Mouse (Mus musculus) right cerebral cortex, postnatal 10 days (tissue): ENCODE data around the gene Gria2.

ENCODE experiments used
- DNase-seq, 2 experiments: peaks; one replicate each; pipeline ENCODE4 v3.0.0; 2021; ENCODE audit warnings: low spot score in 2 of 2

Gene Gria2

GRCm38 (mm10) chr3:80802596-80803081 lies at the start of gene Gria2:
TSS of gene Gria2 (minus strand) at chr3:80802835.
- peak; percentile 96 for DNase-seq

DNA sequence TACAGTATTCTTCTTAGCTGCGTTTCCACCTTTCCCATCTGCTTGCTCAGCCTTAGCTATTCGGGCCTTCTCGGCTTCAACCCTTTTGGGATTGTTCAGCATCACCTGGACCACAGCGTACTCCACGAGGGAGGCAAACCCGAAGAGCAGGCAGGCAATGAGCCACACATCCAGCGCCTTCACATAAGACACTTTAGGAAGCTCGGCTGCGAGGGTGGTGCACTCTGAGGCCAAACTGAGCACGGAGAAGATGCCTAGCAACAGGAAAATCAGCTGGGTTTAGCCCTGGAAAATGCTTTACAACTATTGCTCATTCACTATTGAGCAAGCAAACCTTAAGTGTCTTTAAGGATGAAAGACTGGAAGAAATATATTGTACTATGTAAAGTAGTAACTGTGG lies 48.3 kb upstream of the Gria2 start:
- DNase-seq: no peak

DNA sequence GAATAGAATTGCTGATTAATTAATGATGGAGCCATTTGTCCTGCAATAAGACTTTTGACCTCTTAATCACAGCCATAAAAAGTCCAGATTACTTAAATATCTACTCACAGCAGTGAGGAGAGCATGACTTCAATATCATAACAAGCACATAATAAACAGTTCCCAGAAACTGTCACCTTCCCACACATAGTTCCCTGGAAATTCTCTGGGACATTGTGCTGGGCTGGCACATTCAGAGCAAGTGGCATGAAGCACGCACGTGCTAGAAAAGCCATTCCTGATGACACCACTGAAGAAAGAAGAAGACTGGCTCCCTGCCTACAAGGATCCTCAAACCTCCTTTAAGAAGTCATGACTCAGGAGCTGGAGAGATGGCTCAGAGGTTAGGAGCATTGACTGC lies 43.0 kb upstream of the Gria2 start:
- DNase-seq: no peak

- no peak for DNase-seq
Measured at GRCm38 (mm10) chr3:80839845-80840244, 37.2 kb upstream of the Gria2 start.

DNA sequence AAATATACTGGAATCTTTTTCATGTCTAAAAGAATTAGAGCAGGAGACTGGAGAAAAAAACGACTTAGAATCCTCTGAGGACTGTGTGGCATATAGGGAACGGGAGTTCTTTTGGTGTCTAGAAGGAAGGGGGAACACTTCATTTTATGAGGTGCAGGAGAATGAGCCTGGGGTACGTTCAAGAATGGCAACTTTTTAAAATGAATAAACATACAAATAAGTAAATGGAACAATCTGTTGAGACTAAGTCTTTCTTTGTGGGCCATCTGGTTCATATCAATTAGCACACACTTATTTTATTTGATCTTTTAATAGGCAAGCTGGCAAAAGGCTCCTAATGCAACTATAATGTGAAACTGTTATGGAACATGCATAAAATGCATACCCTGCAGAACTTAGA lies 34.9 kb upstream of the Gria2 start:
- no peak for DNase-seq

GRCm38 (mm10) chr3:80823975-80824374 lies 21.3 kb upstream of the Gria2 start:
- no peak for DNase-seq

- no peak for DNase-seq
Measured at GRCm38 (mm10) chr3:80818619-80819018, 16.0 kb upstream of the Gria2 start.

GRCm38 (mm10) chr3:80813734-80814133 lies 11.1 kb upstream of the Gria2 start:
- DNase-seq: no peak

GRCm38 (mm10) chr3:80812237-80812636 lies 9.6 kb upstream of the Gria2 start:
- no peak for DNase-seq

DNA sequence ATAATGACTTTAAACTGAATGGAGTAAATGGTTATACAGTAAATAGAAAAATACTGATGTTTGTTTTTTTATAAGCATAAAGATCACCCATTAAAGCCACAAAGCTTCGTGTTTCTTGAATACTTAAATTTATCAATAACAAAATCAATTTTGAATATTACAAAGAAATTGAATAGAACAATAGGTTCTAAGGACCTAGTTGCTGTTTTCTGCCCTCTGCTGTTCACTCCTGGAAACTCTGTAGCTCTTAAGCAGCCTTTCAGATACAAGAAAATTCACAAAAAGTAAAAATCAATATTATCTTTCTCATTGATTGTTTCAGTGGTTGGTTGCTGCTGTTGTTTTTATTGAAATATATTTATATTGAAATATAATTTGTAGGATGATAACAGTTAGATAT lies 2.7 kb upstream of the Gria2 start:
- DNase-seq: peak in 1 of 2 experiments; percentile 46

GRCm38 (mm10) chr3:80803811-80804210 lies 1.2 kb upstream of the Gria2 start:
- no peak for DNase-seq

DNA sequence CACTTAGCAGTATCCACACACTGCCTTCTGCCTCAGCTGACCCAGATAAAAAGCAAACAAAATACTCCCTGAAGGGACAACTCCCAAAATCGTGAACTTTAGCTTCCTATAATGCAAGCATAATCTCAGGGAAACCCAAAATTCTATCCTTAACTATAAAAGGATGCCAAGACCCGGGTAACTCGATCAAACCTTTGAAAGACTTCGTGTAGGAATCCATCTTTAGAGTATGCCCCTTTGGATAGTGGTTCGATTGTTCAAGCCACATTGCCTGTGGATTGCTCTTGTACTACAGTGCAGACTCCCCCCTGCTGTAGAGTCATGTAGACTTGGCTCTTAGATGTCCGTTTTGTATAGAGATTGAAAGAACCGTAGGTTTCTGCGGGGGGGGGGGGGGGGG lies 576 bp upstream of the Gria2 start:
- DNase-seq: no peak

- DNase-seq: no peak
Measured at GRCm38 (mm10) chr3:80801827-80802310, 766 bp downstream of the Gria2 start.

DNA sequence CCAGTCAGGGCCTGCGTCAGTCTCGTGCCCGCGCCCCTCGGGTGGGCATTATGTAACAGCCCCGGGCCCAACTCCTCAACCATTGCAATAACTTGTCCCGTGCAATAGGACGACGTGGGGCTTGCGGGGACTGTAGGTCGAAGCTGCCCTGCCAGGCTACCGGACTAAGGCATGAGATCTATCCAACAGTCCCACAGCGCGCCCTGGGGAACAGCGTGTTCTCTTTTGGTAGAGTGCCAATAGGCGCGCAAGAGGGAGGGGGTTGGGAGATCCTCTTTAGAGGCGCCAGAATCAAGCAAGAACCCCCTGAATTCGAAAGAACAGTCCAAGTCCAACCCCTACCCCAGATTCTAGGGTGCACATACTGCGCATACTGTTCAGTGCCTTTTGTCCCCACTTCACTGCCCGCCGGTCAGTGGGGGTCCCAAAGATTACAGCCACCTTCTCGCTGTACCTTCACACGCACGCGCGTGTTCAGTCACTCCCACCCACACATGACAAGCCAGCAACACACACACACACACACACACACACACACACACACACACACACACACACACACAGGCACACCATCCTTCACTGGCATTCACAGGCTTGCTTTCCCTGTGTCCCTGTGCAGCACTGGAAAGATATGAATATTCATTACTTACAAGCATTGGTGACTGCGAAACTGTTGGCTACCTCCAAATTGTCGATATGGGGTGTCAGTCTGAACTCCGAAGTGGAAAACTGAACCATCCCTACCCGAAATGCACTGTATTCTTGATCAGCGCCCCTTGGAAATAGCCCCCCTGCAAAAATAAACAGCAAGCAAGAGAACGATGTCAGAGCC lies 1.4 kb downstream of the Gria2 start:
- DNase-seq: peak; percentile 86 to 88

- peak; percentile 61 to 62 for DNase-seq
Measured at GRCm38 (mm10) chr3:80800299-80800994, 2.2 kb downstream of the Gria2 start.

GRCm38 (mm10) chr3:80797935-80798334 lies 4.7 kb downstream of the Gria2 start:
- DNase-seq: no peak

DNA sequence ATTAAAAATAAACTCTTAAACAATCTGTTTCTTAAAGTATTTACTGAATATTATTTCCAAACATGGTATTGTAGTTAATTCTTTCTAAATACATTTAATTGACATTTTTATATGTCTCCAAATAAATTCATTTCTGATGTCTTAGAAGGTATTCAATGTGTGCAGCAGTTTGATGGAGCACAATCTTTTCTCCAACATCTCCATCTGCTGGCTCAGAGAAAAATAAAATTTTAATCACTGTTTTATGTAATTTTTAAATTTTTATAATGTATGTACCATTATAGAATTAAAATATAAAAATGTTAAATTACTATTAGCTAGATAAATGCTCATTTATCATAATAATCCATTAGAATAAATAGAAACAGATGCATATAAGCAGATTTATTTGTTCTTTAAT lies 5.9 kb downstream of the Gria2 start:
- no peak for DNase-seq

- DNase-seq: no peak
Measured at GRCm38 (mm10) chr3:80795284-80795683, 7.4 kb downstream of the Gria2 start.

DNA sequence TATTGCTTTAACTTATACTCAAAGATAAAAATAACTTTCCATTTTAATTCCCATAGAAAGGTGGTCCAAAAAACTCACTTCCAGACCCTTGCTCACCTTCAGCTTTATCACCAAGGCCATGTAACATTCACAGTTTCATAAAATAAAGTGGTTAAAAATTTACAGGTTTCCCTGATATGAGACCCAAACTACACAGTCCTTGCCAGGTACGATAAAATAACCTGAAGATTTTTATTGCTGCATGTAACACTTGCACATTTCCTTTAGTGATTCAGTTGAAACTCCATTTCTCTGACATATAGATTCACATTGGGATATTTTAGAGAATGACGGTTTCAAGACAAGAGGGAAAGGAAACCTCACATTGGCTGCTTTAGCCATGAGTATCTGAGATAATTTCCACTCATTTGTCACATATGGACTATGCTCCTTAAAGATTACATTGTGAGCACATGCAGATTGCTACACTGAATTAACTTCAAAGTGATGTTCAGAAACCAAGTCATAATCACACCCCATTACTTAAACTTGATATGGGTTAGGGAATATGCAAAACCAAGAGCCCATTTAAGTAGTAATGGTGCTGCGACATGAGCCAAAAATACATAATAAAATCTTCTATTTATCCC lies 15.4 kb downstream of the Gria2 start:
- no peak for DNase-seq

DNA sequence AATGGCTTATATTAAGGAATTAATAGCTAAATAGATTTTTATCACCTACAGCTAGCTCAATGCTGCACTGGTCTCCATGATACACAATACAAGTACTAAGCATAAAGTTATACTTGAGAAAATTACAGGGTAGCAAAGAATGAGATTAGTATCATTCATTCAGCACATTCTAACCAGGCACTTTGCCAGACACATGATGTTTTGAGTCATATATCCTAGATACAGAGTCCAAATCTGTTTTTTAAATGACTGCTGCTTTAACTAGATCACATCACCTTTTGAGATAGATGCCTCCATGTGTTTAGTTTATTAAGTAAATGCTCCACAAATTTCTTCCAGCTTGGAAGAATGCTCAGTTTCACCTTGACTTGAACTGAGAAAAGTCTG lies 21.5 kb downstream of the Gria2 start:
- DNase-seq: no peak

DNA sequence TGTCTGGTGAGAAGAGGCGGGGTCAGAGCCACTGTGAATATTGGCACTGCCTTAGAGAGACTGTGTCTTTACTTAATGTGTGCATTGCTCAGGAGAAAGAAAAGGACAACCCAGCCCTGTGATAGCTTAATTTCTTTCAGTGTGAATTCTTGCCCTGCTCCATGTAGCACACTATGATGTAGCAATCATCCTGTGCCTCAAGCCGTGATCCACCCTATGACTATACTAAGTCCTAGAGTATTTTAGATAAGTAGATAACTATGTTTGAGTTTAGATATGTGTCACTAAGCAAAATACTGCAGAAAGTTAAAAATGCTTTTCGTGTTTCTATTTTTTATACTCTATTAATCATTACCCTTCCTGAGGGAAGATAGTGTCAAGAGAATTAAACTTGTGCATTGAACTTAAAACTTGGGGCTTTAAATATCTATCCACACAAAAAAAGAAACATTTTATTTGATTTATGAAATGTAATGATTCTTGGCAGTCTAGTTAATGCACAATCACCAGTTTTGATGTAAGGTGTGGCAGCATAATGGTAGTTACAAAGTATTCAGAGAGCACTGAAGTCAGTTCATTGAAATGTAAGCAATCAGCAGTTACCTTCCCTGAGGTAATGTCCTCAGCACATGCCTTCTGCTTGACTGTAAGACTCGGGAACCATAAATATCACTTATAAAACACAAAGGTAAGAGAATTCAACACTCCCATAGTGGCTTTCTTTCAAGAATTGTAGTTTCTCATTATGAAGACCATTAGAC lies 22.1 kb downstream of the Gria2 start:
- DNase-seq: no peak

DNA sequence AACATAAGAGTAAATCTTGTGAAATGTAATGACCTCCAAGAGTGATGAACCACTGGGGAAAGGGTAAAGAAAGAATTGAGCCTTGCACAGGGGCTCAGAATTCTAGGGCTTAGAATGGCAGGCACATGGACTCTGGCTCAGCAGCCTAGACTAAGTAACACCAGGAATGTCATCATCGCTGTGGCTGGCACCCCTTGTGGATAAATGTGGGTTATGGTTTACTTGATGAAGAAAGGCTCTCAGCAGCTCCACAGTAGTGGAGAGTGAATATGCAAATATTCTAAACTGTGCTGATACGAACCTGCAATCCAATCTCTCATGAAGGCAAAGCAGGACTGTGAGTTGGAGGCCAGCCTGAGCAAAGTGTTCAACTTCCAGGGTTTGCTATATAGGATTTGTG lies 26.0 kb downstream of the Gria2 start:
- no peak for DNase-seq
